Mouse (Mus musculus) urinary bladder, postnatal 14 days (tissue): ENCODE measurements around the gene Hist1h3e.
"Not testable (repeated sequence)": the region's sequence is repeated elsewhere in the genome, so short reads cannot be mapped to it uniquely, and the experiment has no call there.

Source experiments
- DNase-seq: peaks from one replicate; pipeline ENCODE4 v3.0.0; 2021; ENCODE audit warnings: low spot score

Hist1h3e gene

GRCm38 (mm10) chr13:23583387-23584068, 21.4 kb upstream of the Hist1h3e start:
- DNase-seq = no peak

DNA sequence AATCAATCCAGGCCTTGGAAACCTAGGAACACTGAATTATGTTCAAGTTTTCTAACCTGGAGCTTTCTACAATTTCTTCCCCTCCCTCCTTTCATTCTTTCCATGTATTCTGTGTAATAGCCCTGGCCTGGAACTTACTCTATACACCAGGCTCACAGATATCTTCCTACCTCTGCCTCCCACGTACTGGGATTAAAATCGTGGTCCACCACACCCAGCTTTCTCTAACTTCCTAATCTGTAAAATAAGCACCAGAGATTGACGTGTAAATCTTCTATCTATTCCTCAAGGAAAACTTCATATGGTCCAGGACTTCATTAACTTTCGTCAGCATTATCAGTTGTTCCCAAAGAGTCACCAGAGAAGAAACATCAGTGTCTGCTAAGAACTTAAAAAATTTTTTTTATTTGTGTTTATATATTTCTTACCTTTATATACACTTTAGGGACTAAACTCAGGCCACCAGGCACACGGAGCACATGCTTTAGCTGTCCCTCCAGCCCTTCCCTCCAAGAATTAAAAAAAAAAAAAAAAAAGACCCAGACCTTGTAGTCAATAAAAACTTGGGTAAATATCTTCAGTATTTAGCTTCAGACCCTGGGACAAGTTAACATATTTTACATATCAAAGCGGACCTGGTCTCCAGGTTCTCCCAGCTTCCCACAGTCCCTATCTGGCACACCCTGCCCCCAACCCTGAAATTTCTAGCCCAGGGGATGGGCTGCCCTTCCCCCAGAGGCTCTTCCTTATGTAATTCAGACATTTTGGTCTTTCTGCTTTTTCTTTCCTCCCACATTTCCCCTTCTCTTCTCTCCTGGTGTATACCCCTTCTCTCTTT, 20.3 kb upstream of the Hist1h3e start:
- DNase-seq = no peak

- DNase-seq = peak; percentile 95
These were observed 19.4 kb upstream of the Hist1h3e start, which contains the start of gene Hist1h4d for GRCm38 (mm10) chr13:23581408-23582218. TSS of gene Hist1h4d (plus strand) at chr13:23581598.

DNA sequence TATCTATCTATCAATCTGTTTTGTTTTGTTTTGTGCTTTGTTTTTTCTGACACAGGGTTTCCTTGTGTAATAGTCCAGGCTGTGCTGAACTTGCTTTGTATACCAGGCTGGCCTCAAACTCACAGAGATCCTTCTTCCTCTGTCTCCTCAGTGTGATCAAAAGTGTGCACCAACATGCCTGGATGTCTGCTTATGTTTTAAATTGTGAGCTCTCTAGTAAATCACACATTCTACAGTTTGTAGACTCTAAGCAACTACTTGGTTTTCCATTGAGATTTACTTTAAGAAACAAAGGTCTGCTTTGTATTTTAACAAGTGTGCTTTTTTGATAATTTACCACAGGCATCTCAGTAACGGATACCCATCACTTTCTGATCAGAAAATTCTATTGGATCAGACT, 15.7 kb upstream of the Hist1h3e start:
- no peak for DNase-seq

DNA sequence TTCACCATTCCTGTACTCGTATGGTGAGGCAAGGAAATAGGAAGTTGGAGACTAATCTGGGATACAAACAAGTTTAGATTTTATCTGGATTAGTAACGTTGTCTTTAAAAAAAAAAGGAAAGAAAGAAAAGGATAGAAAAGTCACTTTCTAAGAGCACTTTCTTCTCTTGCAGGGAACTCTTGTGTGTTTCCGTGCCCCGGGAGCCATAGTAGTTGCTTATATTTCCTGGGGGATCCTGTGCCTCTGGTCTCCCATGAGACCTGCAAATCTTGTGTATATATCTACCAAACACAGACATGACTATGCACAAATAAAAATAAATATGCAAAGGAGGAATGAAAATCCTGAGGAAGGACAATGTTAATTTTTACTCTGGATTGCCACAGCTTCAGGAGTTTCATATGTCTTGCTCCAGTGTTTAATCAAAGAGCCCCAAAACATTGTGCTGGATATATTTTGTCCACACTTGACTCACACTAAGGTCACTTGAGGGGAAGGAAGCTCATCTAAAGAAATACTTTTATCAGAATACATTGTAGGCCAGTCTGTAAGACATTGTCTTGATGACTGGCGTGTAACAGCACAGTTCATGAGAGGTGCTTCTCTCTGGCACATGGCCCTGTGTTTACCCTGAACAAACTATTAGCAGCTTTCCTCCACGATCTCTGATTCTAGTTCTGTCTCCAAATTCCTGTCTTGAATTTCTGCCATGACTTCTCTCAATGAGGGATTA, 14.9 kb upstream of the Hist1h3e start:
- DNase-seq = no peak

DNA sequence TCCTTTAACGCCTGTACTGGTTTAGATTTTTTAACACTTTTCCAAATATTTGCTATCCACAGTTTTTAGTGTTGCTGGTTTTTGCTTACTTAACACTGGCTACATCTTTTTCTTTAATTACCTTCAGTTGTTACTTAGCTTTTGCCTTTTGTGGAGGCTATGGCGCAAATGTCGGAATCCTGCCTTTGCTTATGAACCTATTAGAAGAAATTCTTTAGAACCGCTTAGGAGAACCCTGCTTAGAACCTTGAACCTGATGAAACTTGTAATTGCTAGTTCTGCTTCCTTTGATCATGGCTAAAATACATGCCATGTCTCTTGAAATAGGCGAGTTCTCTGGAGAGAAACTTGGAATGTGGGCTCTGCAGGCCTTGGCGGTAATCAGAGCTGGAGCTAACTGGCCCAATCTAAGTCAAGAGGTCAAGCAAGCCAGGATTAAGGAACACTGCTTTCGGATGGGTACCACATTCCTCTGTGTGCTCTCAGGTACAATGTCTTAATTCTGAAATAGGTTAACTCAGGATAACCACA, 14.2 kb upstream of the Hist1h3e start:
- no peak for DNase-seq

DNA sequence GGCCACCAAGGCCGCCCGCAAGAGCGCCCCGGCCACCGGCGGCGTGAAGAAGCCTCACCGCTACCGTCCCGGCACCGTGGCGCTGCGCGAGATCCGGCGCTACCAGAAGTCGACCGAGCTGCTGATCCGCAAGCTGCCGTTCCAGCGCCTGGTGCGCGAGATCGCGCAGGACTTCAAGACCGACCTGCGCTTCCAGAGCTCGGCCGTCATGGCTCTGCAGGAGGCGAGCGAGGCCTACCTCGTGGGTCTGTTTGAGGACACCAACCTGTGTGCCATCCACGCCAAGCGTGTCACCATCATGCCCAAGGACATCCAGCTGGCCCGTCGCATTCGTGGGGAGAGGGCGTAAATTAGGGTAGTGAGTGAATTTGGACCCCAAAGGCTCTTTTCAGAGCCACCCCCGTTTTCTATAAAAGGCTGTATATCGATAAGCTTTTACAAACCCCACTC, 13.7 kb upstream of the Hist1h3e start:
- not testable (repeated sequence) for DNase-seq

DNA sequence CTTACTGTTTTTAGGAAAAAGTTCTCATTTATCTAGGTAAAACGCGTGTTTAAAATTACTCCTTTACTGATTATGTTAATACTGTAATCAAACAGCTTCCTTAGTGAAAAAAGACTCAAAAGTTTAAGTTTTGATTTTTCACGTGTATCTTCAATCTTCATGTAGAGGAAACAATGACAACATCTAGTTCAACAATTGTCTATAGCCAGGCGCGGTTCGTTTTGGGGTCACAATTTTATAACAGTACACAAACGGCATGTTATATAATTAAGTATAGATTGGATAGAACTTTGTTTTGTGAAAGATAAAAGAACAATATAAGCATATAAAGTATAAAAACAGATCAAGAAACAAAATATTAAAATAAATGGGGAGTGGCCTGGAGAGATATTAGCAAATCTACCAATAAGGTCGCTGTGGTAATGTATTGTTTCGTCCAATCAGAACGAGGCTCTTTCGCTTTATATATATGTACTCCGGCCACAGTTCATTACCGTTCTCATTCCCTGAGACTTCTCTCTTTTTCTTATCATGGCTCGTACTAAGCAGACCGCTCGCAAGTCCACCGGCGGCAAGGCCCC, 13.2 kb upstream of the Hist1h3e start, which contains the start of gene Hist1h3d:
TSS of gene Hist1h3d (plus strand) at position 493 of the 581 bp plus-strand sequence.
- DNase-seq = peak; percentile 31

DNA sequence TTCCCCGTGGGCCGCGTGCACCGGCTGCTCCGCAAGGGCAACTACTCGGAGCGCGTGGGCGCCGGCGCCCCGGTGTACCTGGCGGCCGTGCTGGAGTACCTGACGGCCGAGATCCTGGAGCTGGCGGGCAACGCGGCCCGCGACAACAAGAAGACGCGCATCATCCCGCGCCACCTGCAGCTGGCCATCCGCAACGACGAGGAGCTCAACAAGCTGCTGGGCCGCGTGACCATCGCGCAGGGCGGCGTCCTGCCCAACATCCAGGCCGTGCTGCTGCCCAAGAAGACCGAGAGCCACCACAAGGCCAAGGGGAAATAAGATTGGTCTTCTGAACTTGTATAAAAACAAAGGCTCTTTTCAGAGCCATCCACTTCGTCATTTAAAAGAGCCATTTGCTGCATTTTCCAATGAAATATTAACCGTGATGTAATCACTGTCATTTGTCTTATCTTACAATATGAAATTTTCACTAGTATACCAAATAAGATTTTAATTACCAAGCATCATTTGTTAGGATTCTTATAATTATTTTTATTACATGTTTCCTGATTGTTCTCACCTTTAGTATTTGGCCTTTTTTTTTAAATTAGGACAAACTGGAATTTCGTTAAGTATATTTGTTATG, 12.5 kb upstream of the Hist1h3e start:
- DNase-seq = not testable (repeated sequence)

- peak; percentile 91 for DNase-seq
These were observed 11.8 kb upstream of the Hist1h3e start, which contains the start of the genes Hist1h2bf and Hist1h2ad for GRCm38 (mm10) chr13:23573898-23574524. TSS of gene Hist1h2bf (minus strand) at chr13:23574196. TSS of gene Hist1h2ad (plus strand) at chr13:23574381.

DNA sequence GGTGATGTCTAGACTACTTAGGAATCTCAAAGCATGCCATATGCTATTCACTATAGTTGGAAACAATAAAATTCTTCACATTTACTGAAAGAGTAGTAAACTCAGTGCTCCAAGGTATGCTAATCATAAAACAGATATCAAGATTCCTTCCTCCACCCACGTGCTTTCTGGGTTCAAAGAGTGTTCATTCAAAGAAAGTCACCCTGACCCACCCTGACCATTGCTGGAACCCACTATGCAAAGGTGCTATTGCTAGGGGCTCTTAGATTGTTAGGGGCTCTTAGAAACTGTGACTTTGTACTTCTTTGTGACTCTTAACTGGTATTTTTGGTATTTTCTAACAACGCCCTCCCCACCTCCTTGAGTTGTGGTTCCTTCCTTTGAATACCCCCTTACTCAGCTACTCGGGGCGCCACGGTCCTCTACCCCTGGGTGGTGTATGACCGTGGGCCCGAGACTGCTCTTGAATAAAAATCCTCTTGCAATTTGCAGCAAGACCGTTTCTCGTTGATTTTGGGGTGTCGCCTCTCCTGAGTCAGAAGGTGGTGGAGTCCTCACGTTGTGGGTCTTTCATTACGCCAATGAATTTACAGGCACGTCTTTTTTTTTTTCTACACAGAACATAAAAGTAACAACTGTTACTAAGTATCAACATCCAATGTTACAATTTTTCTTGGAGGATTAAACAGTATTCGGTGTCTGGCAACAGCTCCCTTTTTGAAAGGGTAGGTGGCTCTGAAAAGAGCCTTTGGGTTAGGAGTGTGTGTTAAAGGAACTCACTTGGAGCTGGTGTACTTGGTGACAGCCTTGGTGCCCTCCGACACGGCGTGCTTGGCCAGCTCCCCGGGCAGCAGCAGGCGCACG, 11.1 kb upstream of the Hist1h3e start:
- DNase-seq = not testable (repeated sequence)

GRCm38 (mm10) chr13:23572218-23573033, 10.3 kb upstream of the Hist1h3e start:
- no peak for DNase-seq

GRCm38 (mm10) chr13:23571504-23572217, 9.5 kb upstream of the Hist1h3e start:
- DNase-seq = not testable (repeated sequence)

- DNase-seq = peak; percentile 59
These were observed 8.9 kb upstream of the Hist1h3e start, which contains the start of the genes Hist1h2ae and Hist1h2bg for GRCm38 (mm10) chr13:23571022-23571503. TSS of gene Hist1h2ae (minus strand) at chr13:23571220. TSS of gene Hist1h2bg (plus strand) at chr13:23571396.

- DNase-seq = not testable (repeated sequence)
These were observed 8.3 kb upstream of the Hist1h3e start for GRCm38 (mm10) chr13:23570261-23571021.

DNA sequence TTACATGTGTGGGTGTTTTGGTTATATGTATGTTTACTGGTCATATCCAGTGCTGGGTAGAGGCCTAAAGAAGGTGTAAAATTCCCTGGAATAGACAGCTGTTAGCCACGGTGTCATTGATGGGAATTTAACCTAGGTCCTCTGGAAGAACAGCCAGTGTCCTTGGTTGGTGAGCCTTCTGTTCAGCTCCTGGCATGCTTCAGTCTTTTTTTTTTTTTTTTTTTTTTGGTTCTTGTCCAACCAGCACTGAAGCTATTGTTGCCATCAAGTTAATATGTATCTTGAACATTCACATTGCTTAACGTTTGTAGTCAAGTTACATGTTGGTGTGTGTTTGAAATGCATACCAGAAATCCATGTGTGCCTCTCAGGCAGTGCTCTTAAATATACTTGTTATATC, 2.3 kb upstream of the Hist1h3e start:
- DNase-seq = no peak
